17 mouse cellular contexts compared by ENCODE assay signal in the genomic region with DNA sequence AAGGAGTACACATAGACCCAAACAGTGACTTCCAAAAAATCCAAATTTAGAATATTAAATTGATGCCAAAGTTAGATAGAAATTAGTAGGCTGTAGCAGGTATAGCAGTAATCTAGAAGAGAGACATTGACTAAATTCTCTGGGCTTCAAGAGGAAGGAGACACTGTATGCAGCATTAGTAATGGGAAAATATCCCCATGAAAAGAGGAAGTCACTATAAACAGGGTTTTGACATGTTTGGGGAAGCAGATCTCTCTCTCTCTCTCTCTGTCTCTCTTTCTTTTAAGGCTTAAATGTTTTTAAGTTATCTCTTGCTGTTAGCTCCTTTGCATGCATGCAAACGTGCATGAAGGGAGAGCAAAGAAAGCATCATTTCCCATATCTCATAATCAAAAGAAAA.
"Had no signal": no experiment of that assay in that cellular context is flagged by ENCODE, and none has a peak within 500 bp of the region (broad histone marks: within the 10 kb centered on the region; RNA-seq: fewer than 3 reads in every experiment).

No protein-coding gene starts in this region.

- H3K9me3 ChIP-seq: midbrain, embryonic 10.5 days; midbrain, embryonic 12.5 days; neural tube, embryonic 13.5 days; neural tube, embryonic 15.5 days had no signal

- ATAC-seq: midbrain, embryonic 16.5 days had no signal

- H3K27ac ChIP-seq: midbrain, embryonic 10.5 days; midbrain, embryonic 12.5 days; neural tube, embryonic 13.5 days; neural tube, embryonic 15.5 days had no signal

- H3K4me3 ChIP-seq: midbrain, embryonic 10.5 days; midbrain, embryonic 12.5 days; myocyte; neural tube, embryonic 13.5 days; neural tube, embryonic 15.5 days had no signal

- H3K9ac ChIP-seq: lung, embryonic 14.5 days; midbrain, embryonic 12.5 days; neural tube, embryonic 13.5 days; neural tube, embryonic 15.5 days had no signal

- H3K4me2 ChIP-seq: lung, embryonic 14.5 days; midbrain, embryonic 12.5 days; neural tube, embryonic 13.5 days; neural tube, embryonic 15.5 days had no signal

- DNase-seq: lung, adult 18-20 months; lung, embryonic 14.5 days; lung, postnatal 10 days; lung, postnatal 4 days; midbrain, embryonic 14.5 days; right cerebral cortex, postnatal 25 days; right cerebral cortex, postnatal 4 days; spleen, adult 18-20 months; thymus, adult 18-20 months; thymus, postnatal 14 days; thymus, postnatal 36 days had no signal

- H3K4me1 ChIP-seq: midbrain, embryonic 10.5 days; midbrain, embryonic 12.5 days; neural tube, embryonic 13.5 days; neural tube, embryonic 15.5 days had no signal

- H3K36me3 ChIP-seq: midbrain, embryonic 10.5 days; midbrain, embryonic 12.5 days; neural tube, embryonic 13.5 days; neural tube, embryonic 15.5 days had no signal

- H3K27me3 ChIP-seq: midbrain, embryonic 12.5 days; neural tube, embryonic 13.5 days; neural tube, embryonic 15.5 days had no signal
